Mouse (Mus musculus) kidney, adult 2 months (tissue): Measurements from ENCODE around the gene Abcb8.

ENCODE experiments used
- CTCF ChIP-seq: fragments of 200-500 bp; conservative IDR thresholded peaks from 2 replicates; pipeline ENCODE4 v1.5.1; 2011; ENCODE audit warnings: low read depth, mild to moderate bottlenecking, control low read depth, low read length, moderate library complexity, mixed read lengths; ENCODE audit not compliant: insufficient read depth, insufficient read length
- POLR2A ChIP-seq: fragments of 200-500 bp; IDR thresholded peaks from one replicate; pipeline ENCODE4 v1.6.1; 2011; ENCODE audit warnings: low read depth, low read length, control low read depth

DNA sequence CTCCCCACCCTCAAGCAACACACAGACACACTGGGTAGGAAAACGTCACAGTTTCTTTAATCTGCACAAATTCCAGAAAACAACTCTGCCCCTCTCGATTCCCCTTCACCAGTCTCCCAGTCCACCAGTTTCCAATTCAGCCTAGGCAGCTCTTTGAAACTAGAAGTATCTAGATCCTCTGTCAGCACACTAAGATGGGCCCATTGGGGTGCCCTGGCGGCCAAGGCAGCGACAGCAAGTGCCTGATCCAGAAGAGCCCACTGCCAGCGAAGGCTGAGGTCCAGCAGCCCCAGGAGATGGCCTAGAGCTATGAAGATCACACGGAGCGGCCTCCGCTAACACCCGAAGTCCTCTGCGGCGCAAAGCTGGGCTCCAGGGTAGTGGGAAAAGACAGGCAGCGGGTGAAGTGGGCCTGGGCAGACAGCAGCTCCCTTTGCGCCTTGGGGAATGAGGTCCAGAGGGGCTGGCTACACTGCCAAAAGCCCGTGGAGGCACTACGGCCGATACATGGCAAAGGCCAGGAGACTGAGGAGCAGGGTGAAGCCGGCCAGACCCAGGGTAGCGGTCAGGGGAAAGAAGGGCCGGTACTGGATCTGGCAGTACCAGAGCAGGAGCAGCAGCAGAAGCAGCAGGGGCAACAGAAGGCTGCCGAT lies 52.1 kb downstream of the Abcb8 start:
- TF ChIP-seq CTCF: no peak
- no peak for TF ChIP-seq POLR2A
